Mouse (Mus musculus): ENCODE results near the gene Zmiz1. TPM values are rescaled to one million over a fixed set of nuclear protein-coding genes. Genes with fewer than 3 reads are reported as not detected.

Gene Zmiz1
- total and polyA plus RNA-seq, 3 experiments = 0.09 to 0.16 TPM; not detected in 1

GRCm38 (mm10) chr14:25580397-25580796 lies 121.4 kb downstream of the Zmiz1 start:
- DNase-seq (ENCODE audit: low spot score) (no peak), ATAC-seq (ENCODE audit: extremely low read depth, insufficient number of reproducible peaks, low FRiP score, poor library complexity, severe bottlenecking) (no peak)
- no peaks in the 10 kb centered on the region for H3K27me3 ChIP-seq (ENCODE audit: insufficient read depth, low read length)
- TF ChIP-seq POLR2AphosphoS5 (IDR thresholded peaks at IDR 0.05; ENCODE audit: insufficient replicate concordance, low read depth, low read length) = no peak
- no peak for TF ChIP-seq GATA2 (IDR thresholded peaks at IDR 0.05; ENCODE audit: borderline replicate concordance, low read depth, low read length)
- no peak for TF ChIP-seq GATA1 (IDR thresholded peaks at IDR 0.05; ENCODE audit: borderline replicate concordance, low read length)
- peaks cover 81% of the 10 kb centered on the region for H3K9me3 ChIP-seq (replicated peaks)
- H3K36me3 ChIP-seq (replicated peaks) = no peaks in the 10 kb centered on the region
- no peaks in the 10 kb centered on the region for H3K4me1 ChIP-seq (ENCODE audit: insufficient read depth, low read depth, low read length)
- H3K4me3 ChIP-seq (ENCODE audit: low read depth, low read length) = no peak overlapping the region

GRCm38 (mm10) chr14:25582603-25583002 lies 123.6 kb downstream of the Zmiz1 start:
- no peaks in the 10 kb centered on the region for H3K4me1 ChIP-seq (ENCODE audit: insufficient read depth, low read depth, low read length)
- no peaks in the 10 kb centered on the region for H3K36me3 ChIP-seq (replicated peaks)

GRCm38 (mm10) chr14:25583899-25584298 lies 124.9 kb downstream of the Zmiz1 start:
- H3K27me3 ChIP-seq (ENCODE audit: insufficient read depth, low read length) = no peaks in the 10 kb centered on the region
- no peak for TF ChIP-seq GATA2 (IDR thresholded peaks at IDR 0.05; ENCODE audit: borderline replicate concordance, low read depth, low read length)
- no peak for TF ChIP-seq GATA1 (IDR thresholded peaks at IDR 0.05; ENCODE audit: borderline replicate concordance, low read length)
- no peak for TF ChIP-seq CTCF (IDR thresholded peaks at IDR 0.05; ENCODE audit: low read depth, low read length)
- no peak for TF ChIP-seq TAL1 (conservative IDR thresholded peaks at IDR 0.05; ENCODE audit: low read depth, low read length)
- TF ChIP-seq POLR2AphosphoS5 (IDR thresholded peaks at IDR 0.05; ENCODE audit: insufficient replicate concordance, low read depth, low read length) = no peak
- H3K4me1 ChIP-seq (ENCODE audit: insufficient read depth, low read depth, low read length) = no peaks in the 10 kb centered on the region
- ATAC-seq (ENCODE audit: extremely low read depth, insufficient number of reproducible peaks, low FRiP score, poor library complexity, severe bottlenecking) = no peak
- DNase-seq (ENCODE audit: low spot score) = no peak
- H3K36me3 ChIP-seq (replicated peaks) = no peaks in the 10 kb centered on the region
- H3K4me3 ChIP-seq (ENCODE audit: low read depth, low read length) = no peak overlapping the region
- H3K9me3 ChIP-seq (replicated peaks) = peaks cover 86% of the 10 kb centered on the region

More at GRCm38 (mm10) chr14:25582603-25583002, 123.6 kb downstream of the Zmiz1 start:
- Histone ChIP-seq H3K27me3 (ENCODE audit: insufficient read depth, low read length) (no peaks in the 10 kb centered on the region), H3K4me3 (ENCODE audit: low read depth, low read length) (no peak overlapping the region), H3K9me3 (replicated peaks) (peaks cover 86% of the 10 kb centered on the region)
- DNase-seq (ENCODE audit: low spot score) = no peak
- no peak for ATAC-seq (ENCODE audit: extremely low read depth, insufficient number of reproducible peaks, low FRiP score, poor library complexity, severe bottlenecking)
- TF ChIP-seq POLR2AphosphoS5 (IDR thresholded peaks at IDR 0.05; ENCODE audit: insufficient replicate concordance, low read depth, low read length) = no peak
- no peak for TF ChIP-seq GATA2 (IDR thresholded peaks at IDR 0.05; ENCODE audit: borderline replicate concordance, low read depth, low read length)
- TF ChIP-seq TAL1 (conservative IDR thresholded peaks at IDR 0.05; ENCODE audit: low read depth, low read length) = no peak
- TF ChIP-seq GATA1 (IDR thresholded peaks at IDR 0.05; ENCODE audit: borderline replicate concordance, low read length) = no peak
- no peak for TF ChIP-seq CTCF (IDR thresholded peaks at IDR 0.05; ENCODE audit: low read depth, low read length)

GRCm38 (mm10) chr14:25585545-25586301 lies 126.7 kb downstream of the Zmiz1 start:
- no peak for DNase-seq (ENCODE audit: low spot score)
- no peak for ATAC-seq (ENCODE audit: extremely low read depth, insufficient number of reproducible peaks, low FRiP score, poor library complexity, severe bottlenecking)
- H3K4me3 ChIP-seq (ENCODE audit: low read depth, low read length) = no peak overlapping the region; the same call in 1 of the 2 replicates
- H3K36me3 ChIP-seq (replicated peaks) = no peaks in the 10 kb centered on the region
- H3K4me1 ChIP-seq (ENCODE audit: insufficient read depth, low read depth, low read length) = no peaks in the 10 kb centered on the region
- peaks cover 80% of the 10 kb centered on the region for H3K9me3 ChIP-seq (replicated peaks)
- no peak for TF ChIP-seq TAL1 (conservative IDR thresholded peaks at IDR 0.05; ENCODE audit: low read depth, low read length)
- TF ChIP-seq GATA2 (IDR thresholded peaks at IDR 0.05; ENCODE audit: borderline replicate concordance, low read depth, low read length) = no peak
- TF ChIP-seq CTCF (IDR thresholded peaks at IDR 0.05; ENCODE audit: low read depth, low read length) = no peak
- TF ChIP-seq POLR2AphosphoS5 (IDR thresholded peaks at IDR 0.05; ENCODE audit: insufficient replicate concordance, low read depth, low read length) = no peak
- no peak for TF ChIP-seq GATA1 (IDR thresholded peaks at IDR 0.05; ENCODE audit: borderline replicate concordance, low read length)
- H3K27me3 ChIP-seq (ENCODE audit: insufficient read depth, low read length) = no peaks in the 10 kb centered on the region

- TF ChIP-seq GATA2 (IDR thresholded peaks at IDR 0.05; ENCODE audit: borderline replicate concordance, low read depth, low read length) = no peak
- TF ChIP-seq TAL1 (conservative IDR thresholded peaks at IDR 0.05; ENCODE audit: low read depth, low read length) = no peak
- no peak for TF ChIP-seq POLR2AphosphoS5 (IDR thresholded peaks at IDR 0.05; ENCODE audit: insufficient replicate concordance, low read depth, low read length)
- no peak for TF ChIP-seq CTCF (IDR thresholded peaks at IDR 0.05; ENCODE audit: low read depth, low read length)
- TF ChIP-seq GATA1 (IDR thresholded peaks at IDR 0.05; ENCODE audit: borderline replicate concordance, low read length) = no peak
- DNase-seq (ENCODE audit: low spot score) (no peak), ATAC-seq (ENCODE audit: extremely low read depth, insufficient number of reproducible peaks, low FRiP score, poor library complexity, severe bottlenecking) (no peak)
- Histone ChIP-seq H3K36me3 (replicated peaks) (no peaks in the 10 kb centered on the region), H3K9me3 (replicated peaks) (peaks cover 71% of the 10 kb centered on the region), H3K4me3 (ENCODE audit: low read depth, low read length) (no peak overlapping the region), H3K4me1 (ENCODE audit: insufficient read depth, low read depth, low read length) (no peaks in the 10 kb centered on the region), H3K27me3 (ENCODE audit: insufficient read depth, low read length) (no peaks in the 10 kb centered on the region)
Observed at GRCm38 (mm10) chr14:25586846-25587486, 128.0 kb downstream of the Zmiz1 start.

- no peak for TF ChIP-seq TAL1 (conservative IDR thresholded peaks at IDR 0.05; ENCODE audit: low read depth, low read length)
- no peak for TF ChIP-seq GATA2 (IDR thresholded peaks at IDR 0.05; ENCODE audit: borderline replicate concordance, low read depth, low read length)
- TF ChIP-seq POLR2AphosphoS5 (IDR thresholded peaks at IDR 0.05; ENCODE audit: insufficient replicate concordance, low read depth, low read length) = no peak
- no peak for TF ChIP-seq GATA1 (IDR thresholded peaks at IDR 0.05; ENCODE audit: borderline replicate concordance, low read length)
- TF ChIP-seq CTCF (IDR thresholded peaks at IDR 0.05; ENCODE audit: low read depth, low read length) = no peak
Observed at GRCm38 (mm10) chr14:25587487-25588001, 128.6 kb downstream of the Zmiz1 start.

More at GRCm38 (mm10) chr14:25587487-25588001, 128.6 kb downstream of the Zmiz1 start:
- Histone ChIP-seq H3K4me3 (ENCODE audit: low read depth, low read length) (no peak overlapping the region), H3K9me3 (replicated peaks) (peaks cover 71% of the 10 kb centered on the region), H3K36me3 (replicated peaks) (no peaks in the 10 kb centered on the region), H3K4me1 (ENCODE audit: insufficient read depth, low read depth, low read length) (no peaks in the 10 kb centered on the region), H3K27me3 (ENCODE audit: insufficient read depth, low read length) (no peaks in the 10 kb centered on the region)
- no peak for ATAC-seq (ENCODE audit: extremely low read depth, insufficient number of reproducible peaks, low FRiP score, poor library complexity, severe bottlenecking)
- no peak for DNase-seq (ENCODE audit: low spot score)

Measured in G1E (cell line).